Mouse (Mus musculus) intestine, postnatal 0 days (tissue): Measurements from ENCODE around the gene Rfxank. TPM values are rescaled to one million over a fixed set of nuclear protein-coding genes. Genes with fewer than 3 reads are reported as not detected.

Experiments
- ATAC-seq: fragments of 200-750 bp; cut with Nextera tagmentation; 2 replicates; pipeline ENCODE4 v1.8.0; 2017; ENCODE audit warnings: mild to moderate bottlenecking, moderate TSS enrichment, moderate library complexity
- H3K27ac ChIP-seq: fragments of 300-500 bp; sonication (generic); 2 replicates; pipeline ENCODE4 v1.5.1; 2014; ENCODE audit warnings: mild to moderate bottlenecking, low read depth, low read length, moderate library complexity
- H3K27me3 ChIP-seq: fragments of 300-500 bp; sonication (generic); replicated peaks from 2 replicates; pipeline ENCODE4 v1.6.1; 2014; ENCODE audit warnings: low read length, mixed read lengths; ENCODE audit not compliant: control insufficient read depth, insufficient read depth
- H3K36me3 ChIP-seq: fragments of 300-500 bp; sonication (generic); 2 replicates; pipeline ENCODE4 v1.6.1; 2014; ENCODE audit warnings: mild to moderate bottlenecking, moderate library complexity; ENCODE audit not compliant: control insufficient read depth, insufficient read depth
- H3K4me1 ChIP-seq: fragments of 300-500 bp; sonication (generic); replicated peaks from 2 replicates; pipeline ENCODE4 v1.6.1; 2014; ENCODE audit warnings: antibody characterized with exemption, low read length, mixed read lengths; ENCODE audit not compliant: control insufficient read depth, insufficient read depth
- H3K4me2 ChIP-seq: fragments of 300-500 bp; sonication (generic); replicated peaks from 2 replicates; pipeline ENCODE4 v1.6.1; 2014; ENCODE audit warnings: low read depth, mild to moderate bottlenecking, moderate library complexity
- H3K4me3 ChIP-seq: fragments of 300-500 bp; sonication (generic); 2 replicates; pipeline ENCODE4 v1.5.1; 2014; ENCODE audit warnings: low read depth, low read length
- H3K9ac ChIP-seq: fragments of 300-500 bp; sonication (generic); 2 replicates; pipeline ENCODE4 v1.6.1; 2014; ENCODE audit warnings: mild to moderate bottlenecking, low read depth, low read length
- H3K9me3 ChIP-seq: fragments of 300-500 bp; sonication (generic); 2 replicates; pipeline ENCODE4 v1.6.1; 2016; ENCODE audit warnings: mixed run types; ENCODE audit not compliant: control insufficient read depth
- CTCF ChIP-seq: sonication (generic); IDR thresholded peaks from 2 replicates; pipeline ENCODE4 v1.5.1; 2016; ENCODE audit warnings: low read depth, mild to moderate bottlenecking, control low read depth, antibody characterized with exemption, moderate library complexity
- WGBS: fragments of 180-500 bp; shearing (Covaris S2); extraction: QIAGEN DNeasy Blood & Tissue Kit; methylation state at CpG from one replicate; pipeline ENCODE4 v1.1.7; 2014; 5-methylcytosine and 5-hydroxymethylcytosine counted together
- polyA plus RNA-seq: library from polyadenylated mRNA; unstranded; fragments of >200 nt; fragmentation: Nextera tagmentation; extraction: Ambion mirVana; gene quantifications from 2 replicates; pipeline ENCODE4 v1.2.1, GENCODE M21; 2015

Gene Rfxank
- polyA plus RNA-seq, 1 experiment from 2014 or later, result 11.2 TPM

DNA sequence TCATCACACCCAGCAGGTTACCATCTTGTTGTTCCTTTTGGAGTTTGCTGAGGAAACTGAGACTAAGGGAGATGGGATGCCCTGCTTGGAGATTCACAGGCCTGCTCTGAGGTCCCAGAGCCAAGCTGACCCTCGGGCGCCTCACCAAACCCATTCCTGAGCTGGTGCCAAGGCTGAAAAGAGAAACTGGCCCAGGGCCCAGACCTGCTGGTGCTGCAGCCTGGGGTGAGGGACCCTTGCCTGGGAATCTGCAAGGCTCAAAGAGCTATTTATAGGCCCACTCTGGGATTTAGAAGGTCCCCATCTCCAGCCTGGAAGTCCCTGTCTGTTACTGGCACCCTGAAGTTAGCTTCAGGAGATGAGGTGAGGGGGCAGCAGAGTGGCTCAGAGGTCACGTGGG, 10.5 kb downstream of the Rfxank start:
- WGBS, result 74% methylated on average over 3 of the region's 3 CpGs
- Histone ChIP-seq H3K4me3 (no peak overlapping the region), H3K36me3 (peaks cover 3% of the 10 kb centered on the region; the same call in 1 of the 2 replicates), H3K27me3 (no peaks in the 10 kb centered on the region), H3K4me1 (0 out of 2 replicates have a peak, but pooled peaks cover 4% of the 10 kb centered on the region), H3K9ac (no peak overlapping the region), H3K4me2 (no peak overlapping the region), H3K27ac (no peak overlapping the region), H3K9me3 (no peaks in the 10 kb centered on the region)
- no peak for ATAC-seq
- no peak for TF ChIP-seq CTCF

DNA sequence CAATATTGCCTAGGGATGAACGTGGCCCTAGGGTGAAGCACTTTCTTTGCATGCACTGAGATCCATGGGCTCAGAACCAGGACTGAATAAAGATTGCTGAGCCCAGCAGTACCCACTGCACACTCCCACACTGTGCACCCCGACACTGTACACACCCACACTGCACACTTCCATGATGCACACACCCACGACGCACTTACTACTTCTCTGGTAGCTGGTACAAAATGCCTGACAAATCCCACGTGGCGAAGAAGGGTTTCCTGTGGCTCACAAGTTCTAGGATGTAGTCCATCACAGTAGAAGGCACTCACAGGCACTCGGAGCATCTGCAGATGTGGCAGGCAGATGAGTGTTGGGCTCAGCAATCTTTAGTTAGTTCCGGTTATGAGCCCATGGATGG, 14.0 kb downstream of the Rfxank start:
- WGBS, result 61% methylated on average over 8 of the region's 8 CpGs
- H3K27me3 ChIP-seq, result peaks cover 8% of the 10 kb centered on the region
- TF ChIP-seq CTCF, result no peak
- H3K9me3 ChIP-seq, result no peaks in the 10 kb centered on the region
- H3K36me3 ChIP-seq, result no peaks in the 10 kb centered on the region
- no peak overlapping the region for H3K9ac ChIP-seq
- 0 out of 2 replicates have a peak, but pooled peaks cover 4% of the 10 kb centered on the region for H3K4me1 ChIP-seq
- ATAC-seq, result no peak
- no peak overlapping the region for H3K27ac ChIP-seq
- H3K4me3 ChIP-seq, result no peak overlapping the region
- H3K4me2 ChIP-seq, result no peak overlapping the region

DNA sequence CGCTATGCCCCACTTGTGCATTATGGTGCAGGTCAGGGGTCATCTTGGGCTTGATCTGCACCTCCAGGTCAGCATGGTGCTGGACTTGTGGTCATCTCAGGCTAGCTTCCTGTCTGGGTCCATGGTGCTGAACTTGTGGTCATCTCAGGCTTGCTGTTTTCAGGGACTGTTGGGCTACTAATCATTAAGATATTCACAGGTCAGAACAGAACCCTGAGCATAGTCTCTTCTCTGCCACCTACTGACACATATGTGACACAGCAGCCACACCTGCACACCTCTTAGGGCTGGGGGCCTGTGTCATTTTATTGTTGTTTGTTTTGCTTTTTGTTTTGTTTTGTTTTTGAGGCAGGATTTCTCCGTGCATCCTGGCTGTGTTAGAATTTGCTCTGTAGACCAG, 16.1 kb downstream of the Rfxank start:
- Histone ChIP-seq H3K36me3 (no peaks in the 10 kb centered on the region), H3K27ac (no peak overlapping the region), H3K4me2 (no peak overlapping the region), H3K4me3 (no peak overlapping the region), H3K9ac (no peak overlapping the region), H3K27me3 (peaks cover 23% of the 10 kb centered on the region), H3K9me3 (no peaks in the 10 kb centered on the region), H3K4me1 (no peaks in the 10 kb centered on the region)
- WGBS, result 53% methylated on average over 2 of the region's 2 CpGs
- TF ChIP-seq CTCF, result peak; percentile 72
- ATAC-seq, result no peak

DNA sequence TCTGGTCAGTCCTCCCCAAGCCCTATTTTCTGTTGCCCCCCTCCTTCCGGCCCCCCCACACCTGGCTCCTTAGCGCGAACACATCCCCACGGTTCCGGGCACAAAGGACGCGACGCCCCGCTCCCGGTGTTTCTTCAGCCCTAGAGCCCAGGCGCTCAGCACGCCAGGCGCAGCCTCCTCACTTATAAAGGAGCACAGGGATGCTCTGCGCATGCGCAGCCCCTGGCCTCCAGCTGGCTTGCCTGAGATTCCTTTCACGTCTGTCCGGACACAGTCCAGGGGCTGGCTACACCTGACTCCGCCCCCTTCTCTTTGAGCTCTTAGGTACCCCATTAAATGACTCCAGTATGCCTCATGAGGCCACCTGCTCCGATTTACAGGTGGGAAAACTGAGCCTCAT, 18.3 kb downstream of the Rfxank start, which contains the start of gene Ncan:
TSS of gene Ncan (minus strand) at position 207 of the 400 bp plus-strand sequence.
- Histone ChIP-seq H3K4me2 (no peak within 1 kb of the TSS), H3K9me3 (no peaks in the 10 kb centered on the region), H3K27me3 (peaks cover 26% of the 10 kb centered on the region), H3K4me3 (no peak within 1 kb of the TSS), H3K27ac (no peak within 1 kb of the TSS), H3K36me3 (no peaks in the 10 kb centered on the region), H3K4me1 (no peaks in the 10 kb centered on the region), H3K9ac (no peak within 1 kb of the TSS)
- TF ChIP-seq CTCF, result no peak
- WGBS, result 1% methylated on average over 19 of the region's 19 CpGs
- no peak for ATAC-seq

DNA sequence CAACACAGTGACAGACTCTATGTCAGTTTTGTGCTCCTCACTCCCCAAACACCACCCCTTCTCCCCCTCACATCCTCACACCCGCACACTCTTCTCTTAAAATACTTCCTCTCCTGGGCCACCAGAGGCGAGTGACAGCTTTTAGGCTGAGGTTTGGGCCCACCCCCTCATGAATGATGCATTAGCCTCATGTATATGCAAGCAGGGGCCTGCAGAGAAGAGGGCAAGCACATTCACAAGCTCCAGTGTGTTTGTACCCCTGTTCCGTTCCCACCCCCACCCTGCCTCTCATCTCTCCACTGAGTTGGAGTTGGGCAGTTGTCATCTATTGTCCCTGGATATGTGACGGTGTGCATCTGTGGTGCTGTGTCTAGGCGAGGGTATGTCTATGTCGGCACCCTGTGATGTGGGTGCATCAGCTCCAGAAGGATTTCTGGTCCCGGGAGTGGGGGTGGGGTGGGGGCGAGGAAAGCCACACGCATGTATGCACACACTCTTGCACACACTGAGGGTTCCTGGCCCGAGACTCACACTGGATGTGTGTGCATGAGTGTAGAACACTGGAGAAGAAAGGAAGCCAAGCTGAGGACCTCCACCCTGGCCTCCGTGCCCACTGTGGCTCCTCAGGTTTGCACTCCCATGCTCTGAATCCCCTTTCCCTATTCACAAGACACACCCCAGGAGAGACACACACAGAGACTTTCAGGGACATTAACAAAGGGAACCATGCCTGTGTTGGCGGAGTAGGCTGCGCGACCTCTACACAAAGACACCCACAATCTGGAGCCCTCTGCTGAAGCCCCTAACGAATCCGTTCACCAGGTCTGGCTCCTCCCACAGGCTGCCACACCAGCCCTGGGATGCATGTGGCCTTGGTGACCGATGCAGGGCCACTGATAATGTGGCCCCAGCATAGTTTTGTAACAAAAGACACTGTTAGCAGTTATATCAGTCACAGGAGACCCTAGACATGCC, 19.9 kb downstream of the Rfxank start:
- ATAC-seq, result no peak
- Histone ChIP-seq H3K4me2 (no peak overlapping the region), H3K4me1 (no peaks in the 10 kb centered on the region), H3K27ac (no peak overlapping the region), H3K36me3 (no peaks in the 10 kb centered on the region), H3K4me3 (no peak overlapping the region), H3K9ac (no peak overlapping the region), H3K27me3 (peaks cover 30% of the 10 kb centered on the region), H3K9me3 (no peaks in the 10 kb centered on the region)
- WGBS, result 18% methylated on average over 17 of the region's 17 CpGs
- no peak for TF ChIP-seq CTCF

DNA sequence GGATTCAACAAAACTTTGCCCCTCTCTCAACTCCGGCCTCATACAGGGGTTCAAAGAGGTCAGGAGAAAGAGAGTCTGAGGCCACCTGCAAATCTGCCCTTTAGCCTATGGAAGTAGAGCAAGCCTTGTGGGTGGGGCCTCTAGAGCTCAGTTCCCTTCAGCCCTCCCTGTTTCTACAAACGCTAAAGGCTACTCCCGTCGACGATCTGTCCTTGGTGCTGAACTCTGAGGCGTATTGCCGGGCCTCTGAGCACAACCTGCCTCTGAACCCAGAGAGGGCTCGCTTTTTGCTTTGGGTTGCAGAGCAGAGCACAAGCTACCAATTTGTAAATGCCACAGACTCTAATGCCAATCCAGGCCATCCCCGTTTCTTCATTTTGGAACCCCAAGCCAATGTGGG, 21.3 kb downstream of the Rfxank start:
- Histone ChIP-seq H3K9ac (no peak overlapping the region), H3K9me3 (no peaks in the 10 kb centered on the region), H3K4me3 (no peak overlapping the region), H3K4me2 (no peak overlapping the region), H3K36me3 (no peaks in the 10 kb centered on the region), H3K27me3 (peaks cover 43% of the 10 kb centered on the region), H3K27ac (no peak overlapping the region), H3K4me1 (no peaks in the 10 kb centered on the region)
- no peak for ATAC-seq
- no peak for TF ChIP-seq CTCF
- whole genome bisulfite sequencing, result 8% methylated on average over 9 of the region's 9 CpGs
